Mouse (Mus musculus) brain, embryonic 14.5 days (tissue): ENCODE data around the gene Reg3g. TPM values are rescaled to one million over a fixed set of nuclear protein-coding genes. Genes with fewer than 3 reads are reported as not detected.
"Not testable (repeated sequence)": the region's sequence is repeated elsewhere in the genome, so short reads cannot be mapped to it uniquely, and the experiment has no call there.

ENCODE experiments used
- DNase-seq: peaks from one replicate; pipeline ENCODE4 v3.0.0-alpha.2; 2011; ENCODE audit warnings: low read depth
- CTCF ChIP-seq: fragments of 200-500 bp; IDR thresholded peaks from 2 replicates; pipeline ENCODE4 v1.5.1; 2012; ENCODE audit warnings: inconsistent platforms, mild to moderate bottlenecking, moderate library complexity, borderline replicate concordance; ENCODE audit not compliant: insufficient read depth, insufficient read length; ENCODE audit errors: extremely low read depth
- POLR2A ChIP-seq: fragments of 200-500 bp; IDR thresholded peaks from 2 replicates; pipeline ENCODE4 v1.6.1; 2012; ENCODE audit warnings: mild to moderate bottlenecking, inconsistent platforms, borderline replicate concordance; ENCODE audit not compliant: poor library complexity, insufficient read depth, insufficient read length, severe bottlenecking; ENCODE audit errors: extremely low read depth
- polyA plus RNA-seq: library from polyadenylated mRNA; depleted of rRNA; stranded (reverse); fragments of >200 nt; gene quantifications from 2 replicates; pipeline ENCODE4 v1.2.3, GENCODE M21; 2012; rRNA removed

The Reg3g gene
- polyA plus RNA-seq, 1 experiment: not detected

DNA sequence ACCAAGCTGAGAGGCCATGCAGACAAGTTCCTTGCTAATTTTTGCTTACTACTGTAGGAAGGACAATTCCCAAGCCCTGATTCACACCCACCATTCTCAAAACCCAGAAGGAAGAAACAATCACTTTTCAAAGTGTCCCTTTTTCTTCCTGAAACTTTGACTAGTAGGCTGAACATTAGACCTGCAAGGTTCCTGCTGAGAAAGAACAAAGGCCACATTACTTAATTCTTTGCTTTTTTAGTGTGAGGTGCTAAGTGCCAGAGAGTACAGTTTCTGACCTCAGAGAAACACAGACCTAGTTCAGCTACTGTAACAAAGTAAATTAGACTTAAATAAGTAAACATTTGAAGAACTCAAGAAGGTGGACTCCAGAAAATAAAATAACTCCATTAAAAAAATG lies 20.3 kb downstream of the Reg3g start:
- DNase-seq: no peak
- no peak for TF ChIP-seq POLR2A
- TF ChIP-seq CTCF: no peak

DNA sequence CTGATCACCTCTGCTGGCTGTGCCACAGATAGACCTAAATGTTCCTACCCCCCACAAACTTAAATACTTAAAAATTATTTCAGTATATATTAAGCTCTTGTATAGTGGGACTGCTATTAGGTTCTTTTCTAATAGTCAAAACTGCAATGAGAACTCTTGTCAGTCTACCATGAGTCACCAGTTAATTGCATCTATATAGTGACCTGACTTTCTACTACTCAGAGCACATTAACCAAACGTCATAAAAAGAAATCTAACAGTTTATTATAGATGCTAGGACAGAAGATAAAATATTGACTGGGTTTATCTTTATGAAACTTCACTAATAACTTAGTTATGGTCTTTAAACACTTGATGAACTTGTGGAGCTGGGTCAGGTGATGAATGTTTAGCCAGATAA lies 21.5 kb downstream of the Reg3g start:
- DNase-seq: no peak
- TF ChIP-seq POLR2A: no peak
- TF ChIP-seq CTCF: no peak

DNA sequence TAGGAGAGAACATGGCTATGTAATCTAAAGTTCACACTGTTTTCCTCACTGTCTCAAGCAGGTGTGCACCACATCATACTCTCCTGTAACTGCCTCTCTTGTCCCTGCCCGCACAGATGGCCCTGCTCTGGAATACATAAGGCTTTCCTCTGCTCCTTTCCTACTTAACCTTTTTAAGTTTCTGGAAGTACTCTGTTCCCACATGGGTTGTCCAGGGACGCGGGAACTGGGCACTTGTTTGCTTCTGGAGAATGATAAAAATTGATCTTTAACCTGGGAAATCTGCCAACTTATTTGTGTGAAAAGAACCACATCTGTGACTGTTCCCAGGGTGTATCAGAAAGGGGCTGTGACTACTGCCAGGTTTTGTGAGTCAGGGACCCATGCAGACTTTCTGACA lies 43.2 kb downstream of the Reg3g start:
- TF ChIP-seq CTCF (no peak), POLR2A (no peak)
- no peak for DNase-seq

DNA sequence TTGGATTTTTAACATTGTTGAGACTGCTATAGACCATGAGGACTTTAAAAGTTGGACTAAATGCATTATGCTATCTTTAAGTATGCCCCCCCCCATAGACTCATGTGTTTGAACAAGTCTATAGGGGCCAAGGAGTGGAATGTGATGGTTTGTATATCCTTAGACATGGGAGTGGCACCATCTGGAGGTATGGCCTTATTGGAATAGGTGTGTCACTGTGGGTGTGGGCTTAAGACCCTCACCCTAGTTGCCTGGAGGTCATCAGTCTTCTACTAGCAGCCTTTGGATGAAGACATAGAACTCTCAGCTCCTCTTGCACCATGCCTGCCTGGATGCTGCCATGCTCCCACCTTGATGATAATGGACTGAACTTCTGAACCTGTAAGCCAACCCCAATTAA lies 46.3 kb downstream of the Reg3g start, which contains the start of gene Reg1:
Gene Reg1, plus strand, starts transcription at position 301 of the 400 bp plus-strand sequence.
- not testable (repeated sequence) for DNase-seq

Other genes starting within 250 kb of the Reg3g start
- 0.44 and 1.0 TPM in 2 replicates for gene Reg3b, start 98.2 kb downstream of the Reg3g start, polyA plus RNA-seq
- not detected in 2 replicates for gene Reg3d, start 90.0 kb downstream of the Reg3g start, polyA plus RNA-seq
- not detected in 2 replicates for gene Reg3a, start 88.2 kb downstream of the Reg3g start, polyA plus RNA-seq
- not detected in 2 replicates for gene Reg2, start 73.2 kb downstream of the Reg3g start, polyA plus RNA-seq
- not detected in 2 replicates for gene Reg1, start 46.2 kb downstream of the Reg3g start, polyA plus RNA-seq